Mouse (Mus musculus): ENCODE measurements at regions not wholly inside any gene's neighbourhood (a gene's known extent, or its start where the extent isn't known, plus 50 kb on each side); places are given as distances from the start of the nearest gene placed in this dataset.

DNA sequence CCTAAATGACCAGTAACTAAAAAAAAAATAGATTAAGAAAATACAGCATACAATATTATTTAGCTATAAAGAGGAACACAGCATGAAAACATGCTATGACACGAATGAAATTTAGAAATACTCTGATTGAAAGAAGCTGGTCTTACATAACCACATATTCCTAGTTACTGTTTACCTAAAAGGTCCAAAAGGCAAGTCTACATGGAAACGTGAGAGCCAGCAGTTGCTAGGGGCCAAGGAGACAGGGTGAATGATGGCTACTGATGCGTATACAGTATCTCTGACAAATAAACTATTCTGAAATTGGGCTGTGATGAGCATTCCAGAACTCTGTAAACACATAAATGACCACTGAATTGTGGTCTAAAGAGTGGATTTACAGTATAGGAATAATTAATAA, 194.5 kb upstream of the Zbtb20 start:
- in situ Hi-C loops (cut with MboI, MseI), result no loop called here

DNA sequence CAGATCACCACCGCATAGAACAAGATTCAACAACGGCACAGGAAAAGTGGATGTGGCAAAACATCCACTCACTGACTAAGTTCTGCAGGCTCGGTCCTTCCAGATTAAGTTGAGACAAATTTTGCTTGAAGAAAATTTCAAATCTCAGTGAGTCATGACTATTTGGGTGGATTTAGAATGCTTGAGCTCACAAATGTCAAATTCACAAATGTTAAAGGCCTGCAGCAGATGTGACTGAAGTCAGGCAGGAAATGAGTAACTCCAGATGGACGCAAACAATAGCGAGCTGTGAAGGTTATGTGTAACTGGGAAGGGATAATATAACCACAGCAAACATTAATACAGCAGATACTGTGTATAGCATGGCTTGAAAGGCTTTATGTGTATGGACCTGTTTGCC, 198.5 kb upstream of the Zbtb20 start:
- in situ Hi-C loops (cut with MboI, MseI), result no loop called here

DNA sequence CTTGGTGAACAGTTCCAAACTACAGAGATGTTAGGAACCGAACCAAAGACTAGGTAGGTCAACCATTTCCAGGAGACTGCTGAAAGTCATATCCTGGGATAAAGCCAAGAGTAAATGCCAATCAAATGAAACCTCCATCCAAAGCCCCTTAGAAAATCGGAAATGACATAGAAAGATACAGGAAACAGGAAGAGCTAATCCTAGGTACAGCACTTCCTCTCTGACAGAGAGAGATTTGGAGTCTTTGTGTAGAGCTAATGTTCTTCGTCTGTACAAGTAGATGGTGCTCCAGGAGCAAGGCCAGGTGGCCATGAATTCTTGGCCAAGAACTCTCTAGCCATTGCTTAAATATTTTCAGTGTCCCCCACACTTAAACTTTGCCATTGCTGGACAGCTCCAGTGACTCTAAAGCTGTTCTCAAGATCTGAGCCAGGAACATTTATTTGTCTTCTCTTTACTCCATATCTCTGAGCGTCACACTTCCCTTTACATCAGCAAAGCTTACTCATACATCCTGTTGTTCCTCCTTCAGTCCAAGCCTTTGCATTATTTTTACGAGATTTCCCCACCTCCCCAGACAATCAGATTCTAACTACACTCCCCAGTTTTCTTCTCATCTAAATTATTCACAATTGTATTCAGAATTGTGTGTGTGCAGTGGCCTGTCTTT, 199.1 kb upstream of the Zbtb20 start:
- in situ Hi-C loops (cut with MboI, MseI), result no loop called here

DNA sequence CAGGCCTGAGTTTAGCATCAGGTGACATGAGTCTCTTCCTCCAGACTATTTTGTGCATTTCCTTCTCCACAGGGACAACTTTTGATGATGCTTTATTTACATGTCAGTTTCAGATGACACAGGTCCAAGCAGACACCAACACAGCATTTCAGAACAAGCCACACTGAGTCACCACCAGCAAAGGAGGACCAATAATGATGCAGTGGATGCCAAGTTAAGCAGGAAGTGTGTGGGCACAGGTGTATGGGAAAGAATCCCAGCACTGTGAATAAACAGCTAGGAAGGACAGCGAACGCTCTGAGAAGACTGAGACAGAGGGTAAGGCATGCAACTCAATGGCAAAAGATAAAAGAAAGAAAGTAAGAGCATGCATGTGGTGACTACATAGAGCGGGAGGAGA, 200.7 kb upstream of the Zbtb20 start:
- in situ Hi-C loops (cut with MboI, MseI), result no loop called here

DNA sequence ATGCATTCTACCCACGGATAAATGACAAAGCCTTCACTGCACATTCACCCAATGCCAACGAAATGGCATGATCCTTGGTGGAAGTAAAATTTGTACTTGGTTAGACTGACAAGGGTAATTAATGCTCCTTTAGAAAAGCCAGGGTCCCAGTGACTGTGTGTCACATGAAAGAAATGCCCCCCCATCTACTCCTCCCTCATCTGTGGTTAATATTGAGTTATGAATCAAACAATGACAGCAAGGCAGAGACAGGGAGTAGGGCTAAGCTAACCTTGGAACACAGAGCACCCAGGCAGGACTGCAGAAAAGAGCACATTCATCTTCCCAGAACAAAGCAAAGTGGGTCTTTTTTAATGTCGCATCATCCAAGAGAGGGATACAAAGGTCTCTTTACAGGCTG, 209.1 kb upstream of the Zbtb20 start:
- in situ Hi-C loops (cut with MboI, MseI), result no loop called here

DNA sequence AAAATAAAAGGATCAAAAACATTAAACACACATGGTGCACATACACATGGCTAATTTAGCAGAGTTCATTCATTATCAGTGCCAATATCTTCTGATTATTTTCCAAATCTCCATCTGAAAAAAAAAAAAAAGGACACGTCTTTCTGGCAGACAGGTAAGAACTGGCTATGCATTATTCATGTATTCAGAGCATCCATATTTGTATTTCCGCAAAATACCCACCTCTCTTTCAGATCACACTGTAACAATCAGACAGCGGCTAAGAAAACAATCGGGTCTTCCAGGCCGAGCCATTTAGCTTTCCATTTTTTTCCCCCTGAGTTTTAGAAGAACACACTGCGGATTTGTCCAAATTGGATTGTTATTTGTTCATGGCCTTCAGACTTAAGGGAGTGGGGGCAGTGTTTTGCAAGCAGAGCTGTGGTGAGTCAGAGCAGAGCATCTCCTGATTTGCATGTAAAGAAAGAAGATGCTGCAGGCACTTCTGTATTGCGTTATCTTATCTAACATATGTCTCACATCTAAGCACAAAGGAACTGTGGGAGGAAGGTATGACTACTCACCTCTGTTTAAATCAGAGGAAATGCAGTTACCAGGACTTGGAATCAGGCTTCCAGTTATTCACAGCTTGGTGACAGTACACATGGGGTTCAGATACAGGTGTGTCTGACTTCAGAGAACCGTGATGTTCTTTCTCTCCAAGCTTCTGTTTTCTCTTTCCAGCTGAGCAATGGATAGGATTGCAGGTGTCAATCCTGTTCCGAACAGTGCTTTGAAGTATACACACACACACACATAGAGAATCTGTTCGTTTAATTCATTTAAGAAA, 223.6 kb upstream of the Zbtb20 start:
- in situ Hi-C loops (cut with MboI, MseI), result no loop called here

DNA sequence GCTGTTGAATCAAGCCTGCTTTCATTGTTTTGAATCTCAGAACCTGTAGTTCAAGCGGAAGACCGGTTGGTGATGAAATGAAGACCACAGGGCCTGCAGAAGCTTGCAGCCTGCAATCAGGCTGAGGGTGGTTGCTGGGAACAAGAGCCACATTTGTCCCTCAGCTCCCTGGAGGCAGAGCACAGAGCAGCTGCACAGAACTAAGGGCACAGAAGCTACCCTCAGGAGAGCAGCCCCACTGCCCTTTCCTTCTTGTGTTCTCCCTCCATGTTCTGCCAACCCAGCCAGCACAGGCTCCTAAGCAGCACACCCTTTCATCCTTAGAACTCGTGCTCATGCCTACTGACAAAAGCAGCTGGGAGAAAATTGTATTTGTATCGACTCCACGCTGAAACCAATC, 225.9 kb upstream of the Zbtb20 start:
- in situ Hi-C loops (cut with MboI, MseI), result no loop called here

DNA sequence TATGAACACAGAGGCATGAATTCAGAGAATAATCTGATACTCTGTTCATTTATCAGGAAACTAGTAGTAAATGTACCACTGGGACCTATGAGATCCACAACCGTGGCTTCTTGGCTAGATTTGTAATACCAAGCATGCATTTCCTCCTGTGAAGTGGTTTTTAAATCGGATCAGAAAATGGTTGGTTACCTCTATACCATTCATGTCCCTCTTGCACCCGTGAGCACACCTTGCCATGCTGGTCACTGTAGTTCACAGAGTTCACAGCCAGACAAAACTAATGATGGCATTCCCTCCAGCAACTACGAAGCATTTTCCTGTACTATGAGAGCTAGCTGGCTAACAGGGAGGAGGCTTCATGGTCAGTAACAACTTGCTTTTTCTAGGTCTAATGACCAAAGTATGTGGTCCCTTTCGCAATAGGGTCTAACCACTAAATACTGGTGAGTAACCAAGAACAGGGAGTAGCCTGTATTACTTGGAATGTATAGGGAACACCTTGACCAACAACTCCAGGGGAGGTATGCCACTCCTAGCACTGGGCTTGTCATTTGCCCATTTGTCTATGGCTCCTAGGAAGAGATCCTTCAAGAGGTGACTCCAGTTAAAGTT, 227.0 kb upstream of the Zbtb20 start:
- in situ Hi-C loops (cut with MboI, MseI), result no loop called here

DNA sequence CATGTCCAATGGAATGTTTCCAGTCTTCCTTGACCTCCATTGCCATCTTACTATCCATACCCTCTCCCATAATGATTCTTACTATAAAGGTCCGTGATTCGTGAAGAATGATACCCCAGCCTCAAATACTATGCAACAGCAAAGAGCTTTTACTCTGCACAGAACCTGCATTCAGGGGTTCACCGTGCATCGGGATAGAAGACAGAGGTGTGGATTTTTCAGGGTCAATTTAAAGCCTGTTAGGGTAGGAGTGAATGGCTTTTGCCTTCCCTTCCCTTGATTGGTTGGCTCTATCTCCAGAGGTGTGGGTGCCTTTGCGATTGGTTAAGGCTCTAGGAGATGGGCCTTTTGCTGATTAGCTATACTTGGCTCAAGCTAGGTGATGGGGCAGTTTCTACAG, 227.9 kb upstream of the Zbtb20 start:
- in situ Hi-C loops (cut with MboI, MseI), result no loop called here

DNA sequence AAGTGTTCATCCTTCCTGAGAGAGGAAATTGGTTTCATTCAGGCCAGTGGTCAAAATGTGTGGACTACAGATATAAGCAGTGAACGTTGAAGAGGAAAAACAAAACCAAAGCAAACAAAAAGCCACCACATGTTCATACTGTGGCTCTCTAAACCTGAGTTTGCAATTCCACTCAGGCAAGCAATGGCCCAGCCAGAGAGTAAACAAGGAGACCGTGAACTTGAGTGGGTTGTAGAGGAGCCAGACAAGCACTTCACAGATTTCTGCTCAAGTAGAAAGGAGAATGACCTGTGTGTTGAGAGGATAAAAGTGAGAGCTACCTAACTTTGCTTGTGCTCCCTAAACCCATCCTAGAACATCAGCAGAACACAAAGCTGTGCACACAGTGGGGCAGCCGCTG, 239.9 kb upstream of the Zbtb20 start:
- in situ Hi-C loops (cut with MboI, MseI), result no loop called here

DNA sequence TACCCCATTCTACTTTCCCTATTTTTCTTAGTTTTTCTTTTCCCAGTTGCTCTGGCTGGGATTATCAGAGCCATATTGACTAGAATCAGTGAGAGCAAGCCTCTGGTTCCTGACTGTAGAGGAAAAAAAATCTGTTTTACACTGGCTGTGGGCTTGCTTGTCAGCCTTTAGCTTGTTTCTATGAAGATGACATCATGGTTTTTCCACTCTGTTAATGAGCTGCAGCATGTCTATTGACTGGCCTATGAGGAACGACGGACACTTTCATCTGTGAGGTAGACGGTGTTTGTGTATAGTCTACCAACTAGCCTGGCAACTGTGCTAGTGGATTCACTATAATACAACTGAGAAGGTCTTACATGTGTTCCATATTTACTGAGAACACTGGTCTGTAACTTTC, 248.0 kb upstream of the Zbtb20 start:
- in situ Hi-C loops (cut with MboI, MseI), result no loop called here

DNA sequence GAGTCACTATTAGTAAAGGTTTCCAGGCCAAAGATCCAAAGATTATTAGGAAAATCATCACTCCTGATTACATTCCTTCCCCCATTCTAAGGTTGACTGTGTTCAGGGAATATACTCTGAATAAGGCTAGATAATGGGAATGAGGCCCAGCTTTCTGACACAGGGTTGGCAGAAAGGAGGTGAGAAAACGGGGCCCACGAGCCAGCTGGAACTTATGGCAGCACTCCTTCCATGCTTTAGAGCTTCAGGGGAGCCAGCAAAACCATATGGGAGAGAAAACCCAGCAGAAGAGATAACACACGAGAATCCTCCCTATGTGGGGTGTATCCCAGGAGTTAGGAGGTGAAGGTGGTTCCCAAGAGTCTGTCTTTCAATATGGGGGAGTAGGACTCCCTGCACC, 259.8 kb upstream of the Zbtb20 start:
- in situ Hi-C loops (cut with MboI, MseI), result no loop called here

DNA sequence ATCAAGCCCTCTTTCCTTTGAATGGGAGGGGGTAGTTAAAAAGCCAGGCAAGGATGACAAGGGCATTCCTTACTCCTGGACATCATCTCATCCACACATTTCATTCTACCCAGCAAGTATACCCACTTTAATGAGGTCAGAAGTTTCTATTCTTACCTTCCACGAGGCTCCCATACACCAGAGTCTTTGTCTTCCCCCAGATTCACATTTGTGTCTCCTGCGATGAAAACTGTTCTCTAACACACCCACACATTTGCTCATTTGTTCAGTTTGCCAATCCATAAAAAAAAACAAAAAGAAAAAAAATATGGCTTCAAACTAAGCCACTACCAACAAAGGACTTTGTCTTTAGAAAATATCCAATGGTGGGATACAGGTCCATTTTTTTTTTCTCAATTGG, 263.7 kb upstream of the Zbtb20 start:
- in situ Hi-C loops (cut with MboI, MseI), result no loop called here

DNA sequence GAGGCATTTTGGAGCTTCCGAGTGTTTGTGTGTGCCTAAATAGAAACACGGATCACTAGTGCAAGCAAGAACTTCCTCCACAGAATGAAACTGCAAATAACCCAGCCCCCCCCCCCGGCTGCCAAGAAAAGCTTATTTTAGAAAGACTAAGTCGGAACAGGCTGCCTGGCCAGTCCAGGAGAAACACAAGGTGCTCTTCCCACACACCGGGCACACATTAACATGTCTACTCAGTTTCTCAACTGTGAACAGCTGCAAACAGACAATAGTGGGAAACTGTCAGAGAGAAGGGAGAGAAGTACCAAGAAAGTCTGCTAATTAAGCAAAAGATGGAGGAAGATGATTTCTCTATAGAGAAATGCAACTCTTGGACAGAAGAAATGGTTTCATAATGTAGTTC, 267.3 kb upstream of the Zbtb20 start:
- in situ Hi-C loops (cut with MboI, MseI), result no loop called here

DNA sequence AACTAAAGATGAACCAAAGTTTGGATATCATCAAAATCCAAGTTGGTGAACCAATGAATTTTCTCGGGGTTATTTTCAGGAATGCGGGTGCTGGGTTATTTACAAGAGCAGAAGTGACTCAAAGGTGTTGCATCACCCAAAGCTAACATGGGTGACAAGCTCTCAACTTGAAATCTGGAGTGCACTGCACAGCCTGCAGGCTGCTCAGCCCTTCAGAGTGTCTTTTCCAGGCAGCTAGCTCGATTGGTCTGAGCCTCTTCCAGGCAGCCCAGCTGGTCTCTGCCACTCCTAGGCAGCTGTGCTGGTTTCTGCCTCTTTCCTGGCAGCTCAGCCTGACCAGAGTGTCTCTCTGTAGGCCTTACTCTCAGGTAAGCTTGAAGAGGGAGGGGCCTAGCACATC, 251.9 kb upstream of the Gap43 start:
- in situ Hi-C loops (cut with MboI, MseI), result no loop called here

DNA sequence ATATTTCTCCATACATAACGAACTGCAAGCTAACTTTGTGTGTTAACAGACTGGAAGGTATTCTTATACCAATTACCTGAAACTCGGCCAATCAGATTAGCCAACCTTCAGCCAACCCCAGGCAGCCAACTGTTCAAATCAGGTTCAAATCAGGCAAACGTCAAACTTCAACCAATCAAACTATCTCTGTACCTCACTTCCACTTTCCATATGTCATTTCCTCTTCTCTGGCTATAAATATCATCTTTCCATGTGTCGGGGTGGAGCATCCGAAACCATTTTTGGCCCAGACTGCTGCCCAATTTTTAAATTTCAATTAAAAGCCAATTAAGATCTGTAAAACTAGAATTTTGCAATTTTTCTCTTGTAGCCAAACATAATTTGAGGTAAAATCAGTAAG, 251.1 kb upstream of the Gap43 start:
- in situ Hi-C loops (cut with MboI, MseI), result no loop called here

DNA sequence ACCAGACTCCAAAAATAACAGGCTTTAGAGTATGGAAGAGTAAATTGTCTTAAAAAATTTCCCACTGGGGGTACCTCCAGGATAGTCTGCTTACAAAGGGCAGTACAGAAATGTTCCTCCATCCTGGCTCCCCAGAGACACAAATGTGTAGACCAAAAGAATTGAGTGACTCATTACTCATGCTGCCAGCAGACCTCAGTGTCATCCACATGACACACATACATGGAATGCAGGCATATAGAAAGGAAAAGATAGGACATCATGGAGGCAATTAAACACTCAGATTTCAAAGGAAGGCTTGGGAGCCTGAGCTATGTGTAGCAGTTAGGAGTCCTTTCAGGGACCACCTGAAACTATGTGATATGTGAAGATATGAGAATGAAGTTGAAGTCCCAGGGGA, 245.7 kb upstream of the Gap43 start:
- in situ Hi-C loops (cut with MboI, MseI), result no loop called here

DNA sequence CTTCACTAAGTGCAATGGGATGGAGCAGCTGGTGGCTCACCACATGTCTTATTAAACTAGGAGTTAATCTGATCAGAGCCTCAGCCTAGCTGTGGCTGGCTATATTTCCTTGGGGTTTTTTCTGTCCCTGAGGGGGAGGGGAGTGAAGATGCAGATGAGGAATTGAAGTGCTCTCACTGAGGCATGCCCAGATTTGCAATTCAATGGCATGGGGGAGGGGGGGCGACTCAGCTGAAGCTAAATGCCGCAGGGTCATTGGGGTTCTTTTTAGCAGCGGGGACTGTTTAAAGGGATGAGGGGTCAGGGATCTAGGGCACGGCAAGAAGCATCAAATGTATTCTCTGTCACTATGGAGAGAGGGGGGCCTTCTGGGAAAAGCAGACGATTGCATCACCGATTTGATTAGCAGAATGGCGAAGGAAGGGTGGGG, 235.1 kb upstream of the Gap43 start:
- in situ Hi-C loops (cut with MboI, MseI), result no loop called here

DNA sequence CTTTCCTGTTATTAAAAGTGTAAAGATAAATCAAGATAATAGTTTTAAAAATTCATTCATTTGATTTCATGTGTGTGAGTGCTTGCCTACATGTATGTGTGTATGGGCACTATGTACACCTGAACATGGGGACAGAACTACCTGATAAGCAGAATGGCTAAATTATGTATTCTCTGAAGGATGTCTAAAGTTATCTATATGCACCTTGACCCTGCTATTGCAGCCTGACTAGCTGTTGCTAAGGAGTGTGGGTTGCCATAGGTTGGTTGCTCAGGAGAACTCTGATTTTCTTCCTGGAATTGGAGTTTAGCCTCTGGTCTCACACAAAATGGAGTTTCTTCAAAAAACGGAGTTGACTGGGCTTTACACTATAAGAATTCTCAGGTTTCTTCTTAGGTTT, 234.5 kb upstream of the Gap43 start:
- in situ Hi-C loops (cut with MboI, MseI), result no loop called here

DNA sequence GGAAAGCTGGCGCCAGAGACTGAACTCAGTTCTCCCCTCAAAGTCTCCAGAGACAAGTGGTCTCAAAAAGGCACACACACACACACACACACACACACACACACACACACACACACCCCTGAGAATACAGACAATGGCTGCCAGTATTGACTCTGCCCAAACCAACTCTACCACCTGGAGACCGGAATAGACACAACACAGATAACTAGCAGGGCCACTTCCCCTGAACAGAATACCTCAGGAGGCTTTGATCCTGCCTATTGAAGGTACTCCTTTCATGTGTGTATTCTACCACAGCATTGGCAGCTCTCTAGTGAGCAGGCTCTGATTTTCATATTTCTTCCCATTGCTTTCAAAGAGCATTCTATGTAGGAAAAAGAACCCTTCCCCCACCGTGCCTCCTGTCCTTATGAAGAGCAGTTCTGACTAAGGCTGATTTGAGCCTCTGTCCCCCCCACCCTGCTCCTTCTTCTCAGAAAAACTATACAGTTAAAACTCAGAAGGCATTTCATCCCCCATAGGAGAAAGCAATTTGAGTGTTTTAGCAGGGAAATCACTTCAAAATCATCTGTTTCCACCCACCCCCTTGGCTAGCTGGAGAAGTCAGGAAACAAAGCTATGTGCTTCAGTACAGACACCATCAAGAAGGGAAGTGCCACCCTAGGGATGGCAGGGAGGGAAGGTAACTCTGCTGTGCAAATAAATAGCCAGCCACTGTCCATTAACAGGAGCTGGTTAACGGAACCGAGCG, 230.0 kb upstream of the Gap43 start:
- in situ Hi-C loops (cut with MboI, MseI), result no loop called here

DNA sequence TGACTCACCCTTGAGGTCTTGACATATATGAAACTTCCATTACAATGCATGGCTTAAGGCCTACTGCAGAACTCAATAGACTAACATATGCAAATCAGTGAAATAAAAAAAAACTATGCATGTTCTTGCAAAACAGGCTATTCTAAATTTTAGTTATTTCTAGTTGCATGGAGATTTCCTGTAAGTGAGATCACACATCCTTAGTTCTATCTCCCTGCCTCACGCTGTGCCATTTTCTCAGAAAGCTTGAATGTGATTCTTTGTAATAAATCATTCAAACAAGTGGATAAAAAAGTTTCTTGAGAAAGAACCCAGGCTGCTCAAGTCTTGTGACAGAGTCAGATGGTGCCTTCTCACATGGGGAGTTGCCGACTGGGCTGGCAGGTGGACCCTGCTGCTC, 228.9 kb upstream of the Gap43 start:
- in situ Hi-C loops (cut with MboI, MseI), result no loop called here

DNA sequence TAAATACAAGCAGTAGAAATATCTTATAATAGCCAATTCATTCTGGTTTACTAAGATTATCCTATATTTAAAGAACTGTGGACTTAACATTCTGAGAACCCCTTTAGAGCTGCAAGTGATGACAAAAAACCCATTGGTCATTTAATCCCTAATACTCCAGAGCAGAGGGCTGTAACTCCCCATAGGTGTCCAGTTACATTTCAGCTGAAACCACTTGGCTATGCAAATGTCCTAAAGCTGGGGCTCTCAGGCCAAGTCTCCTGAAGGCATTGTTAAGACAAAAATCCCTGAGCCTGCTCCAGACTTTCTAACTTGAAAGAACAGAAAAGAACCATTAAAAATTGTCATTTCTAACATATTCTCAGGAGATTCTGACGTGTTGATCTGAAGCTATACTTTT, 209.1 kb upstream of the Gap43 start:
- in situ Hi-C loops (cut with MboI, MseI), result no loop called here
